Mouse (Mus musculus): ENCODE data around the gene Serbp1. TPM values are rescaled to one million over a fixed set of nuclear protein-coding genes. Genes with fewer than 3 reads are reported as not detected.

The Serbp1 gene
- total RNA-seq, 4 experiments from 2014 or later: 155 to 268 (median 219) TPM

DNA sequence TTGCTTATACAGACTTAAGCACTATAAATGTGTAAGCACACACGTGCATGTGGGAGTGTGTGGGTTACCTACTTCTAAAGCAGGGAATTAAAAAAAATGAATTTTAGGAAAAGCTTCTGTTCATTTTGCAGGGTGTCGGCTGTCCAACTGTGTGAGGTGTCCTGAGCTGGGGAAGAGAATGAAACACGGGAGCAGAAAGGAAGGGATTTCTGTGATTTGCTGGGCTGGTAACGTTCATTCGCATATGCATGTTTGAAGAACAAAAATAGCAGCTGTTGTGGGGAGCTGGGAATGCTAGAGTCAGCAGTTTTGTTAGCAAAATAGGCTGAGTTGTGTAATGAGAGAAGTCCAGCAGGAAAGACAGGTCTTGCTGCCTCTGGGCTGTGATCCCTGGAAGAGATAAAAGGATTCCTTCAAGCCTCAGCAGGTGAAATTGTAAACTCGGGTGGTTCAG lies 62.8 kb downstream of the Serbp1 start:
- no peak for DNase-seq (ENCODE audit: low spot score)

DNA sequence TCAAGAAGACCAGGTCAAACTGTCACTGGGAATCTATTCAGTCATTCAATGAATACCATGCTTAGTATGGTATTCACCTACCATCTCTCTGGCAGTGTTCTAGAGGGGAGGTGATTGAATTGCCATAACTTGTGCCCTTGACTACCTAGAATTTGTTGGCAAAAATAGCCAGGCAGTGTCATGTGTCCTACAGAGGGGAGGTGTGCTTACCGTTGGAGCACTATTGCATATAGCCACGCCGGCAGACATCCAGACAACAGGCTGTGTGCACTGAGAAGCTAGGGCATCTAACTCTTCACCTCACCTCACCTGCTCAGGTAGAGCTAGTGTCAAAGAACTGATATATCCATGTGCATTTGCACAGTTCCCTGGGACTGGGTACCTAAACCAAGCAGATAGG lies 63.3 kb downstream of the Serbp1 start:
- no peak for DNase-seq (ENCODE audit: low spot score)

DNA sequence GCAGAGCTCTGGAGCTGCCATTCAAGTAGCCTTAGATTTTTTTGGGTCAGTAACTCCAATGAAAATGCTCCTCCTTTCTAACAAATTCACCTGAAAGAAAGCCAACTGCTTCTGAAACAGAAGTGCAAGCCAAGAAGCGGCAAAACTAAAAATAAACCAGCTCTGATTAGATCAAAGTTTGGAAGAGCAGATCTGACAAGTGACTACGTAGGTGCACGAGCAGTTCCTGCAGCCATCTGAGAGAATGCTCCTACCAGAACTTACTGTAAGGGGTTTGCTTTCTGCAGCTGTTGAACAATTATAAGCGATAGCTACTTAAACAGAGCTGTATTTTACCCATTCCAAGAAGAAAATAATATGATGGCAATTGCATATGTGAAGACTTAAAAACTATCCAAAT lies 64.5 kb downstream of the Serbp1 start:
- no peak for DNase-seq (ENCODE audit: low spot score)

DNA sequence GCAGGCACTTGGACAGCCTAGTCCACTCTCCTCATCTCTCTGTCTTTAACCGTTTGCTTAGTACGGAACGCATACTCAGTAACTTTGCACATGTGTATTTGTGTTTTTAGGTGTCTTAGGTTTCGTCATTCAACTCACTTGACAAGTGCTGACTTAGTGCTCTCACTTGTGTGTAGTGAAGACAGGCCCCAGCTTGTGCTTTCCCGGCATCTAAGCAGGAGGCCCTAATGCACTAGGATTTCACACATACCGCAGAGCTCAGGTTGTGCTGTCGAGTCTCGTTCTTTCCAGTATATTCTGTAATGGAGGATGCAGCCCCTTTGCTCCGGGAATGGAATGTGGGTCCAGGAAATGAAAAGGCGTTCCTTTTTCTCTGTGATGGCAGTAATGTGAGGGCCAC lies 65.2 kb downstream of the Serbp1 start:
- no peak for DNase-seq (ENCODE audit: low spot score)

DNA sequence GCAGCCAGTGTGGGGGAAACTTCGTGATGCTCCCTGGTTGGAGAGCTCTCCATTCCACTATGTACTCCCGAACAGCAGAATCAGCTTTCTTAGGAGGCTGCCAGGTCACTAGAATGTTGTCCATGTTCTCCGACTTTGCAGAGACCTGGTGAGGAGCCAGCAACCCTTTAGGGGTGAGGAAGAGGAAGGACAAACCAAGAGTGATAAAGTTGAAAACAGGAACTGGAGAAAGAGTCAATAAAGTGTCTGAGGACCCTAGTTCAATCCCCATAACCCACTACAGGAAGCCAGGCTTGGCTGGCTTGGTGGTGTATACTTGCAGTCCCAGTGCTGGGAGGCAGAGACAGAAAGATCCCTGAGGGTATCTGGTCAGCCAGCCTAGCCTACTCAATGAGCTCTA lies 71.0 kb downstream of the Serbp1 start:
- no peak for DNase-seq (ENCODE audit: low spot score)

DNA sequence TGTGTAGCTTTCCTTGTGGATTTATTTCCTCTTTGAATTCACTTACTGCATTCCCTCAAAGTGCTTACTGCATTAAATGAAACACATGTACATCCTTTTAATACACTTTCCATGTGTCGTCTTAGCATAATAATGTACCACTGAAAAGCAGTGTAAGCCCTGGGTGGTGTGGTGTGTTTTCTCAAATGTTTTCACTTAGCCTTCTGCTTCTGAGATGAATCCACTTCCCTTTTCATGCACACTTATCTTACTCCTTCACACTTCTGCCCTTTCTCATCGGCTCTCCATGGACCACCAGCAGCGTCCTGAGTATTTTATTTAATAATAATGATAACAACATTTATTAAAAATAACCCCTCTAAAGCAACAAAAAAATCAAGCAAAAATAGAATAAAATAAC lies 71.8 kb downstream of the Serbp1 start:
- DNase-seq (ENCODE audit: low spot score): no peak

DNA sequence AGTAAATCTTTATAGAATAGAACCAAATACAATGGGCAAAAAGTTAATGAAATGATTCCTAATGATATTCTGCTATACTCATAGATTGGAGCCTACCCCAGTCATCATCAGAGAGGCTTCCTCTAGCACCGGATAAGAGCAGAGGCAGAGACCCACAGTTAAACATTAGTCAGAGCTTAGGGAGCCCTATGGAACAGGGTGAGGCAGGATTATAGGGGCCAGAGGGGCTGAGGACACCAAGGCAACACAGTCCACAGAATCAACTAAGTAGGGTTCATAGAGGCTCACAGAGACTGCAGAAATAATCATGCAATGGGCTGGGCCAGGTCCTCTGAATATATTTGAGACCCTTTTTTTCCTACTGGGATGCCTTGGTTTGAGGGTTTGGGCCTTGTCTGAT lies 76.7 kb downstream of the Serbp1 start:
- DNase-seq (ENCODE audit: low spot score): no peak

DNA sequence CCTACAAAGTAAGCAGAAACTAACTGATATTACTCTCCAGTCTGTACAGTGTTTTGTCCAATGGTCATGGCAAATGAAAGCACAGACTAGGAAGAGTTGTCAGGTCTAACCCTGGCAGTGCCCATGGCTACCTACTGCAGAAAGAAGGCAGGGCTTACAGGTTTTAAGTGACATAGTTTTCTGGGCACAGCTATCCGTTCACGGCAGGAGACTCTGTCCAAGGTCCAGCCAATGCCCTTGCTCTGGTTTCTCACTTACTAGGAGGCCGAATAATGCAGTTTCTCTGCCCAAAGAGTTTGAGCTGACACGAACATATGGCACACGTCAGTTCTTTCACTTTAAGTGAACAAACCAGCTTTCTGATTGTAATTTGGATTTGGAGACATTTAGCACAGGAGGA lies 79.1 kb downstream of the Serbp1 start:
- DNase-seq (ENCODE audit: low spot score): no peak

DNA sequence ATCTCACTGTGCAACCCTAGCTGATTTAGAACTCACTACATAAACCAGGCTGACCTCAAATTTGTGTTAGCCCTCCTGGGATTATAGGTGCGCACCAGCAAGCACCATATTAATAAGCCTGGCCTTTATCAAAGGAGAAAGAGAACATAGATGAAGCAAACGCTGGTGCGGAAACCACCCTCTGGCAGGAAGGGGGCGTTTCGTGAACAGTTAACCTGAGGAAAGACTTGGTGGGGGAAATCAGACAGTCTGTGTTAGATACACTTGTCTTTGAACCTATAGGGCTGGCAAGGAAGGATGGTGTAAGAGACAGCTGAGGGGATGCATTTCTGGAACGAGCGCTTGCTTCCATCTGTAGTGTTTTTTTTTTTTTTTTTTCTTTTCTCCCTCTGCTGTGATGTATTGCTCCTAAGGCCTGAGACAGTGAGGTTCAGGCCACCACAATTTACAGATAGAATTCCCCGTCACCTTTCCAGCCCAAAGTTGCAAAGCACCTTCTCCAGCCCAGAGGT lies 79.9 kb downstream of the Serbp1 start:
- no peak for DNase-seq (ENCODE audit: low spot score)

DNA sequence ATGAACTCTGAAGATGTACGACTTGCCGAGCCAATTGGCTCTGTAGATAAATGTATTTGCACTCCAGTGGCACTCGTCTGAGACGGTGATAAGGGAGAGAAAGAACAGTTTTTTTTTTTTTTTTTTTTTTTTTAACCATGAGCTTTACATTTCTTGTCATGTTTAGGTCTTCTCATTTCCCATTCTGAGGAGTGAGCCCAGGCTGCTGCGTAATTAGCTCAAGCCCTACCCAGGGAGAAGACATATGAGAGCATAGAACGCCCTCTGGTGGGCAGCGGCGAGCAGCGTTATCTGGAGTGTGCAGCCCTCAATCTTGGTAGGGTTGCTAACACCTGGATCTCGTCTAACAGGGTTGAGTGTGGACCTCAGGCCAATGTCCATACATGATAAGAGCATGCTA lies 80.5 kb downstream of the Serbp1 start:
- DNase-seq (ENCODE audit: low spot score): peak; percentile 35

DNA sequence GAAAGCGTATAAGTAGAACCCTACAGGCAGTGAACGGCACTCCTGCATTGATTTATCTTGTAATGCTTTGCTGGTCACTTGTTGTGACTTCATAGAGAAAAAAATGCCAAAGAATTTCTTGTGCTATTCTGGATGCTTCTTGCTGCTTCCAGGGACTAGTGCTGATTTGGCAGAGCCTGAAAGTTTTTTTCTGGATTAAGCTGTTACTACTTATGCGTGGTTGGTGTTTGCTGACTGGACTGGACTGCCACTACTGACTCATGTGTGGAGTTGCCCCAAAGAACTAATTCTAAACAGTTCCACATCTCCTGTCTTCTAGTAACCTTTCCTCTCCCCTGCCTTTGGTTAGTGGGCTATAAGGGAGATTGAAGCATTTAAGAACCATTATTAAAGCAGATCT lies 85.8 kb downstream of the Serbp1 start:
- no peak for DNase-seq (ENCODE audit: low spot score)

DNA sequence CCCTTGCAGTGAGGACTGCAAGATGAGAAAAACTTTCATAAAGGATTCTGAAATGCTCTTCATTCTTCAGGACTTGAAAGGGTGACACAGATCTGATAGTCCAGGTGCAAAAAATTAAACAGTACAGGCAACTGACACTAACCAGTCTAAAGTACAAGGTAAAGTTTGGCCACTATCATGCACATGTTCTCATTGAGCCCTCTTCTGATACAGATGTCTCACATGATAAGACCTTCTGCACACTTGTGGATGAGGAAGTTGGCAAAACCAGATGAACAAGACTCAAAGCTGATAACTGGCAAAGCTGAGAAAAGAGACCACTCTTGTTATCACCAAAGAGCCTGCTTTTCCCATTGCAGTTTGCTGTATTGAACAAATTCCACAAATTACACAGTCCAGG lies 100.0 kb downstream of the Serbp1 start:
- DNase-seq (ENCODE audit: low spot score): no peak

DNA sequence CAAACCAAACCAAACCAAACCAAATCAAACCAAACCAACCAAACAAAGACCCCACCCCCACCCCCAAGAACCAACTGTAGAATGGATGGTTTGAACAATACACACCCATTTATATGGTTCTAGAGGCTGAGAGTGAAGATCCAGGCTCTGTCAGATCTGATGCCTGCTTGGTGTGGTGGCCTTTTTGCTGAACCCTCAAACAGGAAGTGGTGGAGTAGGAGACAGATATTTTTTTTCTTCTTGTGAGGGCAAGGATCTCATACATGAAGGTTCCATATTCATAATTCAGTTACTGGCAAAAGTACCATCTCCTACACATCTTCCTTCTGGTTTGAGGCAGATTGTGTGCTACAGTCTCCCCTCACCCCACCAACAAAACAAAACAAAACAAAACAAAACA lies 101.5 kb downstream of the Serbp1 start:
- no peak for DNase-seq (ENCODE audit: low spot score)

Other genes starting within 250 kb of the Serbp1 start
- gene Gadd45a, start 200.7 kb upstream of the Serbp1 start, total RNA-seq (2022): 10 to 100 TPM; 13.8 to 30.6 (median 20.8) TPM
- not detected for gene Il12rb2, start 138.0 kb downstream of the Serbp1 start, total RNA-seq (2022)

Measured in heart, adult 8-10 months (tissue).